Mouse (Mus musculus) liver, embryonic 14.5 days (tissue): Measurements from ENCODE around the gene Gm49380.

Experiments used
- CTCF ChIP-seq: IDR thresholded peaks from 2 replicates; pipeline ENCODE4 v1.5.1; 2016; ENCODE audit warnings: antibody characterized with exemption, low read depth, control low read depth
- EP300 ChIP-seq: IDR thresholded peaks from 2 replicates; pipeline ENCODE4 v1.6.1; 2016; ENCODE audit warnings: antibody characterized with exemption, low read depth

DNA sequence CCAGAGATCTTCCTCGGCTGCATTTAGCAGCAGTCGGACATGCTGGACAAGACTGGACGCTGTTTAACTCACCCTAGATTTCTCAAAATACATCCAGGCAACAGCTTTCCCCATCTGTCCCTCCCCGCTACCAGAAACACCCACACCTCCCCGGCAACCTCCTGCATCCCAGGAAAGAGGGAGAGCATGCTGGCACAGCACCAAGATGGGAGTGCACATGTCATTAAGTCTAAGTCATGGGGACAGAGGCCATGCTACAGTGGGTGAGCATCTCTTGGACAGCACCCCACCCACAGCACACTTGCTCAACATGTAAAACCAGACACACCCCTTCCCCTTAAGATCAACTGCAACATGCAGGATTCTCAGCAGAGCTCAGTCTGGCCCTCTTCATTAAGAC is 32.3 kb downstream of the Gm49380 start:
- TF ChIP-seq CTCF, result no peak
- TF ChIP-seq EP300, result no peak
